Mouse (Mus musculus) liver, embryonic 15.5 days (tissue): Measurements from ENCODE around the gene Cxcl12. TPM values are rescaled to one million over a fixed set of nuclear protein-coding genes. Genes with fewer than 3 reads are reported as not detected.

Source experiments
- ATAC-seq: fragments of 200-750 bp; cut with Nextera tagmentation; 2 replicates; pipeline ENCODE4 v1.8.0; 2017; ENCODE audit warnings: moderate number of reproducible peaks, mild to moderate bottlenecking, moderate library complexity; ENCODE audit not compliant: insufficient read depth
- H3K27ac ChIP-seq: fragments of 300-500 bp; sonication (generic); replicated peaks from 2 replicates; pipeline ENCODE4 v1.5.1; 2015; ENCODE audit warnings: mild to moderate bottlenecking, inconsistent platforms
- H3K27me3 ChIP-seq: fragments of 300-500 bp; sonication (generic); 2 replicates; pipeline ENCODE4 v1.6.1; 2015; ENCODE audit warnings: mild to moderate bottlenecking, inconsistent platforms
- H3K36me3 ChIP-seq: fragments of 300-500 bp; sonication (generic); replicated peaks from 2 replicates; pipeline ENCODE4 v1.6.1; 2015; ENCODE audit warnings: moderate library complexity, mild to moderate bottlenecking, inconsistent platforms
- H3K4me1 ChIP-seq: fragments of 300-500 bp; sonication (generic); replicated peaks from 2 replicates; pipeline ENCODE4 v1.6.1; 2015; ENCODE audit warnings: inconsistent platforms
- H3K4me2 ChIP-seq: fragments of 300-500 bp; sonication (generic); 2 replicates; pipeline ENCODE4 v1.6.1; 2015; ENCODE audit warnings: moderate library complexity, mild to moderate bottlenecking, inconsistent platforms
- H3K4me3 ChIP-seq: fragments of 300-500 bp; sonication (generic); replicated peaks from 2 replicates; pipeline ENCODE4 v1.5.1; 2015; ENCODE audit warnings: mild to moderate bottlenecking, inconsistent platforms
- H3K9ac ChIP-seq: fragments of 300-500 bp; sonication (generic); 2 replicates; pipeline ENCODE4 v1.6.1; 2015; ENCODE audit warnings: moderate library complexity, mild to moderate bottlenecking, inconsistent platforms
- H3K9me3 ChIP-seq: fragments of 300-500 bp; sonication (generic); replicated peaks from 2 replicates; pipeline ENCODE4 v1.6.1; 2016; ENCODE audit warnings: inconsistent platforms
- WGBS: fragments of 180-500 bp; shearing (Covaris S2); methylation state at CpG from one replicate; pipeline ENCODE4 v1.1.7; 2015; ENCODE audit warnings: mixed read lengths; ENCODE audit not compliant: insufficient replicate concordance; 5-methylcytosine and 5-hydroxymethylcytosine counted together
- polyA plus RNA-seq: library from polyadenylated mRNA; unstranded; fragments of >200 nt; fragmentation: Nextera tagmentation; extraction: Ambion mirVana; gene quantifications from 2 replicates; pipeline ENCODE4 v1.2.1, GENCODE M21; 2015

Gene Cxcl12
- polyA plus RNA-seq, 1 experiment from 2014 or later: 54.7 TPM

DNA sequence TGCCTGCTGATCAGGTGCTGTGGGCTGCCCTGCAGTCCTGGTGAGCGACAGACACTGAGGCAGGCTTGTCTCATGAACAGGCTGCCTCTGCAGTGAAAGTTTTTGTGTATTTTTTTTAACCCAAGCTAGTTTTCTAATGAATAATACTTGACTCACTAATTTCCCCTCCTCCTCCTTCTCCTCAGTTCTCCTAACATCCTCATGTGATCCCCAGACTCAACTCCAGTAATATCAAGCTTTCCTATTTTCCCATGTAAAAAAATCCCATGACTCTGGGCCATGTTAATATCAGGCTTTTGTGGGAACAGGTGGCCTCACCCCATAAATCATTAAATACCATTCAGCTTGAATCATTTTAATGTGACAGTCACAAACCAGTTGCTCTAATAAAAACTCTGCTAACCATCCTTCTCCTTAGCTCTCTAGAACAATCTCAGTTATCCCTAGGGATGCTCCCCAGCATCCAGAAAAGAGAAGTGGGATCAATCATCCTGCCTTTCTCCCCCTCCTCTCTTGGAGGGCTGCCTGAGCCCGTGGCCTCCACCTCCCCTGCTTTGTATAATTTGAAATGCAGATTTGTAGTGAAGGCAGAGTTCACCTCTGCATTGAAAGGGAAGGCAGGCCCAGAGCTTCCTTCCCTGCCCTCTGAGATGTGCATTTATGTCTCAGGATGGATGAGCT lies 6.9 kb downstream of the Cxcl12 start:
- peaks cover 9% of the 10 kb centered on the region for H3K27me3 ChIP-seq
- peaks cover 11% of the 10 kb centered on the region; the same call in 1 of the 2 replicates for H3K4me1 ChIP-seq
- no peak overlapping the region for H3K27ac ChIP-seq
- WGBS: 36% methylated on average over 2 of the region's 2 CpGs
- ATAC-seq: no peak
- H3K4me3 ChIP-seq: no peak overlapping the region
- H3K4me2 ChIP-seq: no peak overlapping the region
- 0 out of 2 replicates have a peak, but pooled peaks cover 3% of the 10 kb centered on the region for H3K36me3 ChIP-seq
- no peak overlapping the region for H3K9ac ChIP-seq
- H3K9me3 ChIP-seq: no peaks in the 10 kb centered on the region

DNA sequence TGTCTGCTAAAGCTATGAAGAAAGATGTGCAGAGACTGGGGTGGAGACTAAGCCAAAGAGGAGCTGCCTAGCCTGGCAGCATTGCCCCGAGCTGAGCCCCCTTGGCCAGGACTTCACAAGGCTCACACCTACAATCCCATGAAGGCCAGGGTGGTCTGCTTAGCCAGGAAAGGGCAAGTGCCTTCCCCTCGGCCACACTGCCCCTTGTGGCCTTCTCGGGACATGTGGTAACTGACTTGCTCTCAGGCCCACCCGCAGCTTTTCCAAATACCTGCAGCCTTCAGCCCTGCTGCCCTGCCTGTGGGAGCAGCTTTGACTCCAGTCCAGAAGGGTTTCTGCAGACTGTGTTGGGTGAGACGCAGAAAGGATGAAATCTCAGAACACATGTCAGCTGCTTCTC lies 8.1 kb downstream of the Cxcl12 start:
- Histone ChIP-seq H3K36me3 (0 out of 2 replicates have a peak, but pooled peaks cover 3% of the 10 kb centered on the region), H3K4me2 (no peak overlapping the region), H3K27me3 (no peaks in the 10 kb centered on the region; the same call in 1 of the 2 replicates), H3K4me3 (no peak overlapping the region), H3K4me1 (peaks cover 11% of the 10 kb centered on the region; the same call in 1 of the 2 replicates), H3K9ac (no peak overlapping the region), H3K9me3 (no peaks in the 10 kb centered on the region), H3K27ac (no peak overlapping the region)
- no peak for ATAC-seq
- 24% methylated on average over 5 of the region's 5 CpGs for WGBS

DNA sequence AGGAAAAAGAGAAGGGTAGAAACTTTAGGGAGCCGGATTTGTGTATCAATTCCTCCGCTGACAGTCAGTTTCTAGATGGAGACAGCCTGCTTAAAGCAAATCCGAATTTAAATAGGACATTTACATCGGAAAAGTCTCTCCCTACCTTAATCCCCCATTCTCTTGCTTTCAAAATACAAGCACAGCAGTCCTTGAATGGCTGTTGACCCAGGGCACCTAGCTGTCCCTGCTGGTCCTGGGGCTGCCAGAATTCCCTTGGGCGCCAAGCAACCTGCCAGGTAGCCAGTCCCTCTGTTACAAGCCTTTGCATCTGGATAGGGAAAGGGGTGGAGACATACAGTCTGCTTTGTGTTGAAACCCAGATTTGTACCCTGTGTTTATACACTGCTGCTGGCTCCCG lies 12.0 kb downstream of the Cxcl12 start:
- WGBS: 40% methylated on average over 6 of the region's 6 CpGs
- no peak for ATAC-seq
- H3K4me3 ChIP-seq: no peak overlapping the region
- no peak overlapping the region for H3K27ac ChIP-seq
- H3K27me3 ChIP-seq: no peaks in the 10 kb centered on the region
- no peaks in the 10 kb centered on the region for H3K36me3 ChIP-seq
- H3K9ac ChIP-seq: no peak overlapping the region
- no peaks in the 10 kb centered on the region for H3K4me1 ChIP-seq
- H3K4me2 ChIP-seq: no peak overlapping the region
- H3K9me3 ChIP-seq: no peaks in the 10 kb centered on the region

DNA sequence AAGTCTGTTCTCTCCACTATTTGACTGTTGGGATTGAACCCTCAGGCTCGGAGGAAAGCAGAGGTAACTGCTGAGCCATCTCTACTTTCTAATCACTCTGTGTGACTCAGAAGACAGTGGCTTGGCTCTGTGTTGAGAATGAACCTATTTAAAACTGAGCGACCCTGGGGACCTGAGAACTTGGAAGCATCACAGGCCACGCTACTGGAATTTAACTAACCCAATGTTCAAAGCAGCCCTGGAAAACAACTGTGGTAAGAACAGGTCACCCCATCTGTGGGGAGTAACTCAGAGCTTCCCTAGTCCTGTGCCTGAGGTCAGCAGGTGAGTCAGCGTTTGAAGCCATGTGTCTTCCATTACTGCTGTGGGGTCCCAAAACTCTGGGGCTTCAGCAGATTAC lies 17.0 kb downstream of the Cxcl12 start:
- no peak overlapping the region for H3K4me2 ChIP-seq
- H3K4me3 ChIP-seq: no peak overlapping the region
- no peaks in the 10 kb centered on the region for H3K27me3 ChIP-seq
- ATAC-seq: no peak
- H3K4me1 ChIP-seq: no peaks in the 10 kb centered on the region
- H3K27ac ChIP-seq: no peak overlapping the region
- WGBS: 57% methylated on average over 4 of the region's 4 CpGs
- H3K9me3 ChIP-seq: no peaks in the 10 kb centered on the region
- H3K9ac ChIP-seq: no peak overlapping the region
- no peaks in the 10 kb centered on the region for H3K36me3 ChIP-seq

DNA sequence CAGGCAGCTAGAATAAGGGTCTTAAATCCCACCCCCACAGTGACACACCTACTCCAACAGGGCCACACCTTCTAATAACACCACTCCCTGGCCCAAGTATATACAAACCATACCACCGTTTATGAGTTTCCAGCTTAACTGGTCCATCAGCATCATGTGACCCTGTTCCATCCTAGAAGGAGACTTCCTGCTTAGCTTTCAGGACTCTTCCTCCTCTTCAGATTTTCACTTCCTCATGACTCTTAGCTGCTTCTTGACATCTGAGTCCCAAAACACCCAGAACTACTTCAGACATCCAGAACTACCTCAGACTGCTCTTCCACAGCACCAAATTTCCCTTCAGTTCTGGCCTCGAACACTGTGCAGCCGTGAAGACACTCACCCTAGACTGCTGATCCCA lies 22.1 kb downstream of the Cxcl12 start:
- ATAC-seq: no peak

DNA sequence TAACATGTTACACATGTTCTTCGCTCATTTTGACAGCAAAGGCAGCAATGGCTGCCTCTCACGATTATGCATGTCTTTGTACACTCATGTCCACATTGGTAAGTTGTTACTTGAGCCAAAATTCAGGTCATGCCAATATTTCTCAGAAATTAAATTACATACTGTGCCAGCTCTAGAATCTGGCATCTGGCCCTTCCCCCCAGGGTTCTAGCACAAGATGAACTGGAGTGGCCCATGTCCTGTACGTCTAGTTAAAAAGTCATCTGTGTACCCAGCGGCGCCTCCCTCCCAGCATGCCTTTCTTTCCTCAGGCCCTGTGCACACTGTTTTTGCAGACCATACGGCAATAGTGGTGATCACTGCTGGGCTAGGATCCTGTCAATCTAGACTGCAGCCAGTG lies 23.4 kb downstream of the Cxcl12 start:
- Histone ChIP-seq H3K9ac (no peak overlapping the region), H3K4me1 (no peaks in the 10 kb centered on the region), H3K27me3 (no peaks in the 10 kb centered on the region), H3K4me3 (no peak overlapping the region), H3K9me3 (no peaks in the 10 kb centered on the region), H3K27ac (no peak overlapping the region), H3K36me3 (no peaks in the 10 kb centered on the region), H3K4me2 (no peak overlapping the region)
- WGBS: 65% methylated on average over 6 of the region's 6 CpGs
- ATAC-seq: no peak

More for the DNA sequence above, 22.1 kb downstream of the Cxcl12 start:
- no peak overlapping the region for H3K4me2 ChIP-seq
- no peak overlapping the region for H3K9ac ChIP-seq
- H3K36me3 ChIP-seq: no peaks in the 10 kb centered on the region
- no peaks in the 10 kb centered on the region for H3K4me1 ChIP-seq
- no peak overlapping the region for H3K27ac ChIP-seq
- H3K4me3 ChIP-seq: no peak overlapping the region
- H3K27me3 ChIP-seq: no peaks in the 10 kb centered on the region
- H3K9me3 ChIP-seq: no peaks in the 10 kb centered on the region
- 62% methylated on average over 3 of the region's 3 CpGs for WGBS

DNA sequence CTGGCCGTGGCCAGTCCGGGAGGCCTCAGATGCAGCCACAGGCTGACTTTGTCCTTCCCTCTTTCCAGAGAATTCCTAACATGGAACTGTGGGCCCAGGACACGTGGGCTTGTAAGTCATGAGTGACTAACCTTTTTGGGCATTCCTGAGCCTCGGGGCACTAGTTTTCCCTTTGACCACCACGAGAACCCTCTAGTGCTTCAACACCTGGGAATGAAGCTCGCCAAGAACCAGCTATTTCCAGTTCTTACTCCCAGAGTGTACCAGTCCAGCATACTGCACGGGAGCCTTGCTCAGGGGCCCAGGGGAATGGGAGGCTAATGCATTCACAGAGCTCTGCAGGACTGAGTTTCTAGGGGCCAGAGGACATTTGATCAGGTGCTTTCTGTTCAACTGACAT lies 24.3 kb downstream of the Cxcl12 start:
- no peak overlapping the region for H3K4me3 ChIP-seq
- H3K36me3 ChIP-seq: no peaks in the 10 kb centered on the region
- H3K4me2 ChIP-seq: no peak overlapping the region
- H3K9ac ChIP-seq: no peak overlapping the region
- H3K27me3 ChIP-seq: no peaks in the 10 kb centered on the region
- no peak overlapping the region for H3K27ac ChIP-seq
- no peaks in the 10 kb centered on the region for H3K4me1 ChIP-seq
- ATAC-seq: no peak
- H3K9me3 ChIP-seq: no peaks in the 10 kb centered on the region
- WGBS: 52% methylated on average over 7 of the region's 7 CpGs

DNA sequence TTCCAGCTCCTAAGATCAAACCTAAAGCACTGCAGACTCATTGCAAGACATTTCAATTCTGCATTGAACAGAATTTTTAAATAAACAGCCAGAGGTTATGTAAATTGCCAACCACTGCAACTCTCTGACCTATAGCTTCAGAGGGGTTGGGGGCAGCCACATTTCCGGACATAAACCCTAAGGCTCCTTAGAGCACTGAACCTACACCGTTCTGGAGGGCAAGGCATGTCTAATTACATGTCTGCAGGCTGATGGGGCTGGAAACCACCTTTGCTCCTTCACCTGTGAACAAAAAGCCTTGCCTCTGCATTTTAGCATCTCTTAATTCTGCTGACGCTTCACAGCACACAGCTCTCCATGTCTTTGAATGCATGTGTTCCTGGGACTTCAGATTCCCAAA lies 26.9 kb downstream of the Cxcl12 start:
- no peak overlapping the region for H3K4me3 ChIP-seq
- no peak overlapping the region for H3K27ac ChIP-seq
- no peak overlapping the region for H3K9ac ChIP-seq
- no peak overlapping the region for H3K4me2 ChIP-seq
- H3K27me3 ChIP-seq: no peaks in the 10 kb centered on the region
- H3K9me3 ChIP-seq: no peaks in the 10 kb centered on the region
- H3K4me1 ChIP-seq: no peaks in the 10 kb centered on the region
- ATAC-seq: no peak
- 64% methylated on average over 3 of the region's 3 CpGs for WGBS
- H3K36me3 ChIP-seq: no peaks in the 10 kb centered on the region

DNA sequence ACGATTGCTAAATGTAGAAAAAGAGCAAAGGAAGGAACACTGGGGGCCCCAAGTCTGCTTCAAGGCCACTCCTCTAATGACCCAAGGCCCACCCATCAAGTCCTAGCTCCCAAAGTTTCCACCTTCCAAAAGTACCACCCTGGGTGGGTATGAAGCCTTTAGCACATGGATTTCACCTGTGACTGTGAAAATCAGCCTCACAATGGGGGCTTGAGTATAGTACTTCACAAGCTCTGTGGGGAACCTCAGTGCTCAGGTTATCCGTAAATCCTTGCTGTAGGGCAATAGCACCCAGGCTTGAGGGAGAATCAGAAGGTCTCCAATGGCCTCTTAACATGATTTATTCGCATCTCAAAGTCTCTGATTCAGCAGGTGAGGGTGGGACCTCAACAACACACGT lies 30.5 kb downstream of the Cxcl12 start:
- Histone ChIP-seq H3K4me1 (no peaks in the 10 kb centered on the region), H3K4me3 (no peak overlapping the region), H3K9me3 (no peaks in the 10 kb centered on the region), H3K27ac (no peak overlapping the region), H3K9ac (no peak overlapping the region), H3K27me3 (no peaks in the 10 kb centered on the region), H3K36me3 (no peaks in the 10 kb centered on the region), H3K4me2 (no peak overlapping the region)
- 47% methylated on average over 4 of the region's 4 CpGs for WGBS
- no peak for ATAC-seq

DNA sequence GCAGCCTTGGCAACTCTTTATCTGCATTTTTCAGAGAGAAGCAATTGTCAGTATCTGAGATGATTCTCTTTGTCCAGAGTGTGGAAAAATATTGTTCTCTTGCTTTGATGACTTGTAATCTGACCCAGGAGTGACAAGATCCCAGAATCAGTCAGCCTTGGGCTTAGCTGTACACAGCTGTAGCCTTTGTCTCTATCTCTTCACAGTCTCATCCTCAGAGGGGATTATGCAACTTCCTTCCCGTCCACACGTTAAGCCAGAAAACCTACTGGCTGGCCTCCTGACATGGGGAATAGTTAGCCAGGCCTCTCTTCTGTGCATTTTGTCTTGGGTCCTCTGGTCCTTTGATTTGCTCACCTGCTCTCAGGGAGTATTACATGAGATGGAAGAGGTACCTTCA lies 31.4 kb downstream of the Cxcl12 start:
- Histone ChIP-seq H3K4me3 (no peak overlapping the region), H3K27me3 (no peaks in the 10 kb centered on the region), H3K4me1 (no peaks in the 10 kb centered on the region), H3K9me3 (no peaks in the 10 kb centered on the region), H3K4me2 (no peak overlapping the region), H3K9ac (no peak overlapping the region), H3K36me3 (no peaks in the 10 kb centered on the region), H3K27ac (no peak overlapping the region)
- no peak for ATAC-seq
- 2% methylated on average over 2 of the region's 2 CpGs for WGBS

DNA sequence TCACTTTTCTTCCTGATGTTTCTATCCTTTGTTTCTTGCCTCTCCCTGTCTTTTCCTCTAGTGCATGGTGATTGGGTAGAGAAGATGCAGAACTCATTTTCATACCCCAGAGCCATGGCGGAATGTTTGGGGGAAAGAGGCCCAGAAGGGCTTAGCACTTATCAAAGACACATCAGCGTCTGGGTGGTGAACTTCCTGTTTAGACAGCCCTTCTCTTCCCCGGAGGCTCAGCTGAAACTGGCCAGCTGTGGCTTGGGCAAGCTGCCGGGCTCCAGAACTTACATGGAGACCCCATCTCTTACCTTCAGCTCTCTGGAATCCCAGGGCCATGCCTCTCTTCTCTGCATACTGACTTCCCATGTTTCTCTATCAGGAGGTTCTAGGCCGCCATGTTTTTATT lies 32.6 kb downstream of the Cxcl12 start:
- no peak for ATAC-seq
- Histone ChIP-seq H3K36me3 (no peaks in the 10 kb centered on the region), H3K4me1 (no peaks in the 10 kb centered on the region), H3K9ac (no peak overlapping the region), H3K27ac (no peak overlapping the region), H3K27me3 (no peaks in the 10 kb centered on the region), H3K9me3 (no peaks in the 10 kb centered on the region), H3K4me3 (no peak overlapping the region), H3K4me2 (no peak overlapping the region)
- WGBS: 18% methylated on average over 5 of the region's 5 CpGs

DNA sequence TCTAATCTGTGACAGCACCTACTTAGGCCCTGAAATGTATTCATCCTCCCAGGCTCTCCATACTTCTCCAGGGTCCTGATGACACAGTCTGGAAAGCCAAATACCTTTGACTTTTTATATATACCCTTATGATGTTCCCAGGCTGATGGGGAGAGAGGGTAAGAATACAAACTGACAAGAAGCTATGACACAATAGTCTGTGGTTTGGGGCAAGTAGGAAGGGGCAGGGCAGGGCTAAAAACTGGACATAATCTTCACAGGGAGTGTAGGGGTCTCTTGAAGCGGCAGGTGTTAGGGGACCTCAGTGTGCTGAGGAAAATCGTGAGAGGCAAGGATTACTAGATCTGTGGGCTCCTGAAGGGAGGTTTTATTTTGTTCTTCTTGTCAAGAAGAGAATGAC lies 33.1 kb downstream of the Cxcl12 start:
- H3K27me3 ChIP-seq: no peaks in the 10 kb centered on the region
- no peak overlapping the region for H3K27ac ChIP-seq
- no peaks in the 10 kb centered on the region for H3K36me3 ChIP-seq
- H3K9me3 ChIP-seq: no peaks in the 10 kb centered on the region
- H3K4me2 ChIP-seq: no peak overlapping the region
- no peak overlapping the region for H3K9ac ChIP-seq
- no peak overlapping the region for H3K4me3 ChIP-seq
- 60% methylated on average over 2 of the region's 2 CpGs for WGBS
- no peak for ATAC-seq
- H3K4me1 ChIP-seq: no peaks in the 10 kb centered on the region
